Mouse (Mus musculus) forebrain, embryonic 10.5 days (tissue): Measurements from ENCODE around the gene Pate3. TPM values are rescaled to one million over a fixed set of nuclear protein-coding genes. Genes with fewer than 3 reads are reported as not detected.
"Not testable (repeated sequence)": the region's sequence is repeated elsewhere in the genome, so short reads cannot be mapped to it uniquely, and the experiment has no call there.

Experiments used
- DNase-seq: peaks from one replicate; pipeline ENCODE4 v3.0.0-alpha.2; 2017; ENCODE audit warnings: low spot score; ENCODE audit errors: extremely low spot score
- H3K27ac ChIP-seq: fragments of 300-500 bp; sonication (generic); 2 replicates; pipeline ENCODE4 v1.5.1; 2016; ENCODE audit warnings: mild to moderate bottlenecking
- H3K27me3 ChIP-seq: fragments of 300-500 bp; sonication (generic); 2 replicates; pipeline ENCODE4 v1.6.1; 2016; ENCODE audit warnings: mild to moderate bottlenecking; ENCODE audit not compliant: poor library complexity, severe bottlenecking
- H3K36me3 ChIP-seq: fragments of 300-500 bp; sonication (generic); replicated peaks from 2 replicates; pipeline ENCODE4 v1.6.1; 2016; ENCODE audit warnings: mild to moderate bottlenecking, moderate library complexity
- H3K4me1 ChIP-seq: fragments of 300-500 bp; sonication (generic); 2 replicates; pipeline ENCODE4 v1.6.1; 2016
- H3K4me3 ChIP-seq: fragments of 300-500 bp; sonication (generic); 2 replicates; pipeline ENCODE4 v1.5.1; 2016; ENCODE audit warnings: mild to moderate bottlenecking, moderate library complexity
- H3K9me3 ChIP-seq: fragments of 300-500 bp; sonication (generic); 2 replicates; pipeline ENCODE4 v1.6.1; 2016; ENCODE audit warnings: mild to moderate bottlenecking, moderate library complexity
- WGBS: fragments of 180-500 bp; shearing (Covaris S2); methylation state at CpG from one replicate; pipeline ENCODE4 v1.1.7; 2016; 5-methylcytosine and 5-hydroxymethylcytosine counted together
- polyA plus RNA-seq: library from polyadenylated mRNA; unstranded; fragments of >200 nt; fragmentation: Nextera tagmentation; extraction: Ambion mirVana; gene quantifications from 2 replicates; pipeline ENCODE4 v1.2.1, GENCODE M21; 2016

Gene Pate3
- polyA plus RNA-seq: 0.20 TPM in 1 of 2 replicates, not detected in the other

- no peaks in the 10 kb centered on the region for H3K27me3 ChIP-seq
- WGBS: 91% methylated on average over 1 of the region's 1 CpGs
- no peak within 1 kb of the TSS for H3K4me3 ChIP-seq
- H3K9me3 ChIP-seq: peaks cover 19% of the 10 kb centered on the region; the same call in 1 of the 2 replicates
- H3K27ac ChIP-seq: no peak within 1 kb of the TSS
- no peak for DNase-seq
- no peaks in the 10 kb centered on the region for H3K4me1 ChIP-seq
- no peaks in the 10 kb centered on the region for H3K36me3 ChIP-seq
These were observed at the start of gene Pate3 for GRCm38 (mm10) chr9:35648102-35648501. Gene Pate3, minus strand, starts transcription at chr9:35648202.

DNA sequence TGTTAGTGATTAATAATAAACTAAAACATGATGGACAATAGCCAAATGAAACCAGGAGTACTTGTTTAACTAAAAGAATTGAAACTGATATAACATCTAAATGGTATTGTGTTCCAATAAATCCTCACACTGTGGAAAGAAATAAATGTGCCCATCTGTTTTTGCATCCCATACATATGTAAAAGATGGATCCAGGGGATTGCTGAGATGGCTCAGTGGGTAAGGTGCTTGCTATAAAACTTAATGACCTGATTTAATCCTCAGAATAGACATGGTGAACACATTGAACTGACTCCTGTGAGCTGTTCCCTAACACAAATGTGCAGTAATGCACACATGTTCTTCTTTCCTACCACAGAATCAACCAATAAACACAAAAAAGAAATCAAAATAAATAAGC is 43.9 kb upstream of the Pate3 start:
- H3K27ac ChIP-seq: no peak overlapping the region
- H3K9me3 ChIP-seq: peaks cover 5% of the 10 kb centered on the region; the same call in 1 of the 2 replicates
- H3K36me3 ChIP-seq: no peaks in the 10 kb centered on the region
- H3K4me3 ChIP-seq: no peak overlapping the region
- H3K27me3 ChIP-seq: no peaks in the 10 kb centered on the region
- H3K4me1 ChIP-seq: no peaks in the 10 kb centered on the region
- no peak for DNase-seq

DNA sequence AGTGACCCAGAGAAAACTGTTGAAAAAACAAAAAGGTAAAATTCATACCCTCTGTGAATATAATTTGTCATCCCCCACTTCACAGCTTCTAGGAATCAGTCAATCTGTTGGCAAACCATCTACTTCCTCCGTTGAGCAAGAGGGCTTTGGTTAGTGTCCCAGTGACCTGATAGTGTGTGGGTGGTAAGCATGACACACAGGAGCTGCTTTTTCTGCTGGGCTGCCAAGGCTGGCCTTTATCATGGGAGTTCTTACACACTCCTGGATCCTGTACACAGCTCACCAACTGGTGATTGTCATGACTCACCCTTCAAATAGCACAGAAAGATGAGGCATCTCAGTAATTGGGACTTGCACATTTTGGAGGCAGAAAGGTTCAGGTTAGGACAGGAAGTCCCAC is 39.0 kb upstream of the Pate3 start, which contains the start of gene Pate1:
TSS of gene Pate1 (minus strand) at position 378 of the 400 bp plus-strand sequence.
- no peak for DNase-seq
- WGBS: 62% methylated on average over 1 of the region's 1 CpGs

GRCm38 (mm10) chr9:35673557-35673956 is 25.6 kb upstream of the Pate3 start:
- no peak overlapping the region for H3K4me3 ChIP-seq
- no peaks in the 10 kb centered on the region for H3K36me3 ChIP-seq
- peaks cover 17% of the 10 kb centered on the region; the same call in 1 of the 2 replicates for H3K9me3 ChIP-seq
- DNase-seq: no peak
- no peaks in the 10 kb centered on the region for H3K4me1 ChIP-seq
- H3K27ac ChIP-seq: no peak overlapping the region
- H3K27me3 ChIP-seq: no peaks in the 10 kb centered on the region
- WGBS: 87% methylated on average over 2 of the region's 2 CpGs

More for the DNA sequence above, 39.0 kb upstream of the Pate3 start, which contains the start of gene Pate1:
- H3K9me3 ChIP-seq: peaks cover 2% of the 10 kb centered on the region; the same call in 1 of the 2 replicates
- no peaks in the 10 kb centered on the region for H3K27me3 ChIP-seq
- H3K4me3 ChIP-seq: no peak within 1 kb of the TSS
- H3K27ac ChIP-seq: no peak within 1 kb of the TSS
- H3K36me3 ChIP-seq: no peaks in the 10 kb centered on the region
- H3K4me1 ChIP-seq: no peaks in the 10 kb centered on the region

DNA sequence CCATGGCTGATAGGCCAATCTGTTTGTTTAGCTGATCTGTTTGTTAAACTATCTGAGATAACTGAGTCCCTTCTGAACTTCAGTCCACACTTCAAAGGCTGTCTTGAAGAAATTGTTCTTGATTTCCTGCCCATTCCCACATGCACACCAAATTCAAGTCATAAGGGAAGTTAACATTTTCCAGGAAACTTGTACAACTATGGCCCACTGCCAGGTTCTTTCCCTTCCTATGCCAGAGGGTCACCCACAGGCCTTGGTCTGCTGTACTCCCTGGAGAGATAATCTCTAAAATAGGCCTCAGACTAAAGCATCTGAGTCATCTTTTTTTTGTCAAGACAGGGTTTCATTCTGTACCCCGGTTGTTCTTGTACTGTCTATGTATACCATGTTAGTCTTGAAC is 15.0 kb downstream of the Pate3 start:
- DNase-seq: no peak
- H3K27ac ChIP-seq: no peak overlapping the region
- H3K4me1 ChIP-seq: no peaks in the 10 kb centered on the region
- 91% methylated on average over 1 of the region's 1 CpGs for WGBS
- H3K27me3 ChIP-seq: no peaks in the 10 kb centered on the region
- H3K9me3 ChIP-seq: 0 out of 2 replicates have a peak, but pooled peaks cover 4% of the 10 kb centered on the region
- no peaks in the 10 kb centered on the region for H3K36me3 ChIP-seq
- H3K4me3 ChIP-seq: no peak overlapping the region

- not testable (repeated sequence) for DNase-seq, H3K4me3 ChIP-seq, H3K36me3 ChIP-seq, H3K4me1 ChIP-seq, H3K9me3 ChIP-seq, H3K27ac ChIP-seq, H3K27me3 ChIP-seq
- WGBS: 70% methylated on average over 2 of the region's 2 CpGs
These were observed 31.2 kb downstream of the Pate3 start for GRCm38 (mm10) chr9:35616784-35617183.

- Histone ChIP-seq H3K9me3 (no peaks in the 10 kb centered on the region), H3K27me3 (no peaks in the 10 kb centered on the region), H3K36me3 (no peaks in the 10 kb centered on the region), H3K27ac (no peak overlapping the region), H3K4me1 (no peaks in the 10 kb centered on the region), H3K4me3 (no peak overlapping the region)
- 30% methylated on average over 2 of the region's 2 CpGs for WGBS
- DNase-seq: no peak
These were observed 34.0 kb downstream of the Pate3 start for GRCm38 (mm10) chr9:35614005-35614404.

DNA sequence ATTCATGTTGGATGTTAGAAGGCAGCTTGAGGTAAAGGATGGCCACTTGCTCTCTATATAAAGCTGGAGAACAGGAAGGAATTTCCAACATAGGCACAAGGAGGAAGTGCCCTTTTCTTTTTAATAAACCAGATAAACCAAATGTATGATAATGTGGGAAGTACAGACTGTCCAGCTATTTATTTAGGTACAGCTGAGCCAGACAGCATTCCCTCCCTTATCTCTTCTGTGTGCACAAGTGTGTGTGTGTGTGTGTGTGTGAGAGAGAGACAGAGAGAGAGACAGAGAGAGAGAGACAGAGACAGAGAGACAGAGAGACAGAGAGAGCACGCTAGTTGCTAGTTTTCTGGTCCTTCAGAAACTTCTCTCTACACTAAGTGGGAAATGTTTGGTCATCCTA is 36.2 kb downstream of the Pate3 start, which contains the start of gene Pate4:
TSS of gene Pate4 (minus strand) at position 101 of the 400 bp plus-strand sequence.
- Histone ChIP-seq H3K4me3 (no peak within 1 kb of the TSS), H3K9me3 (no peaks in the 10 kb centered on the region), H3K36me3 (no peaks in the 10 kb centered on the region), H3K4me1 (no peaks in the 10 kb centered on the region), H3K27me3 (no peaks in the 10 kb centered on the region), H3K27ac (no peak within 1 kb of the TSS)
- WGBS: 88% methylated on average over 1 of the region's 1 CpGs
- DNase-seq: no peak

- Histone ChIP-seq H3K27me3 (no peaks in the 10 kb centered on the region), H3K4me1 (no peaks in the 10 kb centered on the region), H3K36me3 (no peaks in the 10 kb centered on the region), H3K4me3 (no peak overlapping the region), H3K27ac (no peak overlapping the region), H3K9me3 (peaks cover 5% of the 10 kb centered on the region; the same call in 1 of the 2 replicates)
- no peak for DNase-seq
- 72% methylated on average over 8 of the region's 8 CpGs for whole genome bisulfite sequencing
These were observed 40.2 kb downstream of the Pate3 start for GRCm38 (mm10) chr9:35607647-35608405.

Other genes with a start within 250 kb of the Pate3 start
- gene Cdon, start 227.1 kb downstream of the Pate3 start, polyA plus RNA-seq: 13.4 and 16.2 TPM in 2 replicates
- not detected in 2 replicates for gene Gm1113, start 129.9 kb downstream of the Pate3 start, polyA plus RNA-seq
- gene Ddx25, start 89.7 kb downstream of the Pate3 start, polyA plus RNA-seq: 7.8 and 7.9 TPM in 2 replicates
- gene Pus3, start 89.6 kb downstream of the Pate3 start, polyA plus RNA-seq: 20.4 and 22.9 TPM in 2 replicates
- 2.0 and 2.5 TPM in 2 replicates for gene Pate2, start 77.9 kb downstream of the Pate3 start, polyA plus RNA-seq
- gene Hyls1, start 77.8 kb downstream of the Pate3 start, polyA plus RNA-seq: 28.0 and 28.6 TPM in 2 replicates
- not detected in 2 replicates for gene Pate4, start 36.3 kb downstream of the Pate3 start, polyA plus RNA-seq
- gene Pate1, start 39.2 kb upstream of the Pate3 start, polyA plus RNA-seq: not detected in 2 replicates
- gene Gm17677, start 92.8 kb upstream of the Pate3 start, polyA plus RNA-seq: not detected in 2 replicates
- not detected in 2 replicates for gene Gm17727, start 129.9 kb upstream of the Pate3 start, polyA plus RNA-seq
- not detected in 2 replicates for gene Gm27235, start 141.9 kb upstream of the Pate3 start, polyA plus RNA-seq
- not detected in 2 replicates for gene D730048I06Rik, start 141.9 kb upstream of the Pate3 start, polyA plus RNA-seq
- not detected in 2 replicates for gene 9230110F15Rik, start 195.9 kb upstream of the Pate3 start, polyA plus RNA-seq